Mouse (Mus musculus) hindbrain, embryonic 10.5 days (tissue): ENCODE data around the gene Gabbr1. TPM values are rescaled to one million over a fixed set of nuclear protein-coding genes. Genes with fewer than 3 reads are reported as not detected.
A peak's percentile ranks its signal among the peaks of the same experiment; 100 is the strongest.

Experiments used
- DNase-seq: peaks from one replicate; pipeline ENCODE4 v3.0.0-alpha.2; 2017; ENCODE audit warnings: low spot score
- H3K27ac ChIP-seq: fragments of 300-500 bp; sonication (generic); 2 replicates; pipeline ENCODE4 v1.5.1; 2016; ENCODE audit warnings: mild to moderate bottlenecking, moderate library complexity
- H3K27me3 ChIP-seq: fragments of 300-500 bp; sonication (generic); 2 replicates; pipeline ENCODE4 v1.6.1; 2016; ENCODE audit warnings: mild to moderate bottlenecking; ENCODE audit not compliant: poor library complexity, insufficient read depth, severe bottlenecking
- H3K36me3 ChIP-seq: fragments of 300-500 bp; sonication (generic); 2 replicates; pipeline ENCODE4 v1.6.1; 2016; ENCODE audit warnings: mild to moderate bottlenecking, moderate library complexity
- H3K4me1 ChIP-seq: fragments of 300-500 bp; sonication (generic); replicated peaks from 2 replicates; pipeline ENCODE4 v1.6.1; 2016; ENCODE audit warnings: mild to moderate bottlenecking
- H3K4me3 ChIP-seq: fragments of 300-500 bp; sonication (generic); 2 replicates; pipeline ENCODE4 v1.5.1; 2016; ENCODE audit warnings: mild to moderate bottlenecking, moderate library complexity
- H3K9me3 ChIP-seq: fragments of 300-500 bp; sonication (generic); 2 replicates; pipeline ENCODE4 v1.6.1; 2016; ENCODE audit warnings: mild to moderate bottlenecking, moderate library complexity
- WGBS: fragments of 180-500 bp; shearing (Covaris S2); methylation state at CpG from one replicate; pipeline ENCODE4 v1.1.7; 2016; 5-methylcytosine and 5-hydroxymethylcytosine counted together
- polyA plus RNA-seq: library from polyadenylated mRNA; unstranded; fragments of >200 nt; fragmentation: Nextera tagmentation; extraction: Ambion mirVana; gene quantifications from 2 replicates; pipeline ENCODE4 v1.2.1, GENCODE M21; 2016

Gene Gabbr1
- 10.8 and 17.0 TPM in 2 replicates for polyA plus RNA-seq

DNA sequence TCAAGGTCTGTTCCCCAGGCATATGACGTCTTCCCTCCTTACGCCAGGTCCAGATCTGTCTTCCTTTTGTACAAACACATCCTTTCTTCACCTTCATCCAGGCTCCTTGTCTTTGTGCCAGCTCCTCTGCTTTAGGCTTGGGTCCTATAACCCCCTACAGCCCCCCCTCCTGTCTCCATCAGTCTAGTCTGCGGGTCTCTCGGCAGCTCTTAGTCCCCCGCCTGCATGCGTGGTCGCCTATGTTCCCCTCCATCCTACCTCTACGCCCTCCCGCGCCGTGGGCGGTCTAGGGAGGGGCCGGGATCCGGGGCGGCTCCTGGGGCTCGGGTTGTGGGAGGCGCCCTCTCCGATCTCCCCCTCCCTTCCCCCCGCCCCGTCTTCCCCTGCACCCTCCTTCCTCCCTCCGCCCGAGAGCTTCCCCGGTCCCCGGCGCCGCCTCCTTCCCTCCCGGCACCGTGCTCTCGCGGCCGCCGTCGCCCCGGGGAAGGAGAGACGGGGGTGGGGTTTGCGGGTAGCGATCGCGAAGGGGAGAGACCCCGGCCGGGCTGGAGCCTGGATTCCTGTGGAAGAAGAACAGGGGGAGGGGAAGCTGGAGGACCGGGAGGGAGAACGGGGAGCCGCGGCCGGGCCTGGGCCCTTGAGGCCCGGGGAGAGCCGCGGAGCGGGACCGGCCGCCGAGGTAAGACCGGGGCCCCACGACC, at the start of gene Gabbr1:
Gene Gabbr1, plus strand, starts transcription at position 356 of the 701 bp plus-strand sequence.
- under 1% methylated on average over 40 of the region's 55 CpGs for WGBS
- H3K27me3 ChIP-seq, result peaks cover 34% of the 10 kb centered on the region

DNA sequence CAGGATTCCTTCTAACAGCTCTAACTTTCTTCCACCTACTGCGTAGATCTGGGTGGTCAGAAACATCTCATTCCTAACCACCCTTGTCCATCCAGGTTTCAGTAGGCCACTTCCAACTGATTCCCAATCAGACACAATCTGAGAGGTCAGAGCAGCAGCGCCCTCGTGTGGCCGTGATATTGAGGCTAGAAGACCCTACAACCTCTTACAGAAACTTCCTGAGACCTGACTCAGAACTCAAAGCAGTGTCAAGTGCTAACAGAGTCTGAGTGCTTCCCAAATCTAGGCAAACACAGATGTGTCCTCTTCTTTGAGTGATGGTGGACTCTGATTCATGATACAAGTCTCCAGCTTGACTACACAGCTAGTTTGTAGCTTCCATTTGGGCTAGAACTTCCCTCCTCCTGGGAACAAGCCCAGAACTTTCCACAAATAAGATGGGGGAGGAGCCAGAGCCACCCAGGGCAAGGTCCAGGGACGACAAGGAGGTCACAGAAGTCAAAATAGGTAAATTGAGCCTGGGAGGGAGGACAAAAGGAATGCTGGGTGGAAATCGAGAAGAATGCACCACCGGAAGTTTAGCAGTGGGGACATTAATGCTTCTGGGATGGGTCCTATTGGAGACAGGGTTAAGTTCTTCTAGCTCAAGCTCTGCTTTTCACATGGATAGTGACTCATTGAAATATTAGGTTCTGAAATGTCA, 48.6 kb upstream of the Gabbr1 start:
- no peak overlapping the region for H3K4me3 ChIP-seq
- no peaks in the 10 kb centered on the region for H3K36me3 ChIP-seq
- no peak overlapping the region for H3K27ac ChIP-seq
- 29% methylated on average over 7 of the region's 7 CpGs for WGBS
- no peaks in the 10 kb centered on the region for H3K27me3 ChIP-seq
- peak; percentile 84 for DNase-seq
- no peaks in the 10 kb centered on the region for H3K9me3 ChIP-seq
- 0 out of 2 replicates have a peak, but pooled peaks cover 8% of the 10 kb centered on the region for H3K4me1 ChIP-seq

More for the DNA sequence above, at the start of gene Gabbr1:
- Histone ChIP-seq H3K9me3 (no peaks in the 10 kb centered on the region), H3K27ac (peak within 1 kb of the TSS; percentile 96), H3K4me3 (peak within 1 kb of the TSS; percentile 92), H3K36me3 (no peaks in the 10 kb centered on the region), H3K4me1 (peaks cover 48% of the 10 kb centered on the region)
- DNase-seq, result peak; percentile 83

DNA sequence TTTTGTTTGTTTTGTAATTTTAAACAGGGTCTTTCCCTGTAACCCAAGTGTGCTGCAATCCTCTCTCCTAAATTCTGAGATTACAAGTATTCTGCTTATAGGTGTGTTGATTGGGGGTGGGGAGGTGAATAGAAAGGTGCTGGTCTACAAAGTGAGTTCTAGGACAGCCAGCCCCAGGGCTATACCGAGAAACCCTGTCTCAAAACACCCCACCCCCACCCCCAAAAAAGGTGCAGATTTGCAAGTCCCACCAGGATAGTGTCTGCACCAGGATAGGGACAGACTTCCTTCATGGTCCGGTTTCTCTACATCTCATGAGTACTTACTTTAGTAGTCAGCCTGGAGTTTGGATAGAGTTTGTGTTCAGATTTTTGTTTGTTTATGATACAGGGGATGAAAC, 47.3 kb upstream of the Gabbr1 start:
- H3K27me3 ChIP-seq, result no peaks in the 10 kb centered on the region
- H3K27ac ChIP-seq, result no peak overlapping the region
- no peaks in the 10 kb centered on the region for H3K9me3 ChIP-seq
- H3K4me3 ChIP-seq, result no peak overlapping the region
- H3K36me3 ChIP-seq, result no peaks in the 10 kb centered on the region
- peaks cover 19% of the 10 kb centered on the region; the same call in 1 of the 2 replicates for H3K4me1 ChIP-seq
- WGBS, result 68% methylated on average over 2 of the region's 2 CpGs
- no peak for DNase-seq

DNA sequence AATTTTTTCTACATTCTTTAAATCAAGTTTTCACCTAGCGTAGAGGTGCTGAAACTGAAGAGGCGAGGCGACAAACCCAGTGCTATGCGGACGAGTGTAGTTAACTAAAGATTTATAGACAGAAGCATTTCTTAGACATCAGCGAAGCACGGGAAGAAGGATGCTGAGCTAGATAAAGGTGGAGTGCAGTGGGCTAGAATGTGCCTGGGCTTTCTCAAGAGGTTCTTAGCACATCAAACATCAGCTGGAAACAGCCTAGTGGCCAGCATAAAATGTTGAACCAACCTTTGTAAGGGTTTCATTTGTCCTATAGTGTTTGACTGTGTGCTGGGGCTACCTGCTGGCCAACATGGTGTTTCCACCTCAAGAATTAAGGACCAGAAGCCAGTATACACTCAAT, 44.9 kb upstream of the Gabbr1 start, which contains the start of gene Zfp57:
Gene Zfp57, plus strand, starts transcription at position 301 of the 400 bp plus-strand sequence.
- WGBS, result 97% methylated on average over 7 of the region's 7 CpGs
- Histone ChIP-seq H3K36me3 (peaks cover 18% of the 10 kb centered on the region), H3K4me1 (peaks cover 19% of the 10 kb centered on the region; the same call in 1 of the 2 replicates), H3K27me3 (no peaks in the 10 kb centered on the region), H3K4me3 (peak within 1 kb of the TSS; percentile 80), H3K27ac (peak within 1 kb of the TSS; percentile 98), H3K9me3 (no peaks in the 10 kb centered on the region)
- no peak for DNase-seq

DNA sequence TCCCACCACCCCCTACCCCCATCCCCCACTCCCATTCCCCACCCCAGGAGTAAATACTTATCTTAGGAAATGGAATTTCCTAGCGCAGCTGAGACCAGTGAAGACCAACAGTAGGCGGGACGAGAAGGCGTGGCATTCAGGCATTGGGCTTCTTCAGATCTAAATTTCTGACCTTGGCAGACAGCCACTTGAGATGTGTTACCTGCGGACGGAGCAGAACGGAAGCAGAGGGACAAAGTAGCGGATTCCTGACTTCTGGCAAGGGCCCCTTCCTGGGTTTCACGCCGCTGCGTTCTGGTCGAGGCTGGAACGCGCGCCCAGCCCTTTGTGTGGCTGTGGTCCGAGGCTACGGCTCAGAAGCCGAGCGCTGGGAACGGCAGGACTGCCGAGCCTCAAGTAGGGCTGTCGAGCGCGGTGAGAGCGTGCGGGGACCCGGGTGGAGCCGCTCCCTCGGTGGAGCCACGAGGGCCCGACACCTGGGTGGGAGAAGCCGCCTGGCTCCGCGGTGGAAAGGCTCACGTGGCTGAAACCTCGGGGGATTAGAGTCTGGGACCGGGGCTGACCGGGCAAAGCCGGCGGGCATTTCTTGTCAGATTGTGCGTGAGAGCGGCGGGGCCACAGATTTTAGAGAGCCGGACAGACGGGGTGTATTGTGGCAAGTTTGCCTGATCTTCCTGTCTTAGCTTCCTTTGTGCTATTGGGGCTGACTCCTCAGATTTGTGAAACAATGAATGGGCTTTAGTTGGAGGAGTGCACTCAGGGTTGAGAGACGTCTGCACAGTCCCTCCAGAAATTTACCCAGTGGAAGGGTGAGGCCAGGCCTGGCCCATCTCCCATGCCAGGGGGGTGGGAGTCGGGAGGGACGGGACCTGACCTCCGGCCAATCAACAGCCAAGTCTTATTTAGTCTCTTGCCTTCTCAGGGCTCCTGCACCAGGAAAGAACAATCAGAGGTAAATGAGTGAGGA, 43.1 kb upstream of the Gabbr1 start:
- peaks cover 35% of the 10 kb centered on the region for H3K36me3 ChIP-seq
- H3K27ac ChIP-seq, result peak overlapping the region; percentile 98
- H3K4me1 ChIP-seq, result peaks cover 16% of the 10 kb centered on the region; the same call in 1 of the 2 replicates
- H3K27me3 ChIP-seq, result no peaks in the 10 kb centered on the region
- under 1% methylated on average over 49 of the region's 49 CpGs for WGBS
- peak; percentile 79 for DNase-seq
- H3K9me3 ChIP-seq, result no peaks in the 10 kb centered on the region
- peak overlapping the region; percentile 80 for H3K4me3 ChIP-seq

DNA sequence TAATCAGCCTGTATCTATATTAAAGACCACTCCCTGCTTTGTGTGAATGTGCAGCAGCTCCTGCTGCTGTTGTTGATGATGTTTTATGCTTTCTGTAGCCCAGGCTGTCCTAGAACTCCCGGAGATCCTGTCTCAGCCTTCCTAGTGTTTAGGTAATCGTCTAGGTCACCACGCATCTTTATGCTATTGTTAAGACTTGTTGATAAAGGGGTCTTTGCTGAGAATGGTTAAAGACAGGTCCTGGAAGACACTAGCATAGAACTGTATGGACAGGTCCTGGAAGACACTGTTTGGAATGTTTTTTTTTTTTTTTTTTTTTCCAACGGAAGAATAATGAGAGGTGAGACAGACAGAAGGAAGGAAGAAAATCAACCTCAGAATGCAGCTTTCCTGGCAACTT, 42.4 kb upstream of the Gabbr1 start:
- Histone ChIP-seq H3K4me3 (peak overlapping the region; percentile 80), H3K4me1 (peaks cover 16% of the 10 kb centered on the region; the same call in 1 of the 2 replicates), H3K9me3 (no peaks in the 10 kb centered on the region), H3K36me3 (peaks cover 42% of the 10 kb centered on the region), H3K27me3 (no peaks in the 10 kb centered on the region), H3K27ac (peak overlapping the region; percentile 98)
- WGBS, result 46% methylated on average over 4 of the region's 4 CpGs
- DNase-seq, result no peak

DNA sequence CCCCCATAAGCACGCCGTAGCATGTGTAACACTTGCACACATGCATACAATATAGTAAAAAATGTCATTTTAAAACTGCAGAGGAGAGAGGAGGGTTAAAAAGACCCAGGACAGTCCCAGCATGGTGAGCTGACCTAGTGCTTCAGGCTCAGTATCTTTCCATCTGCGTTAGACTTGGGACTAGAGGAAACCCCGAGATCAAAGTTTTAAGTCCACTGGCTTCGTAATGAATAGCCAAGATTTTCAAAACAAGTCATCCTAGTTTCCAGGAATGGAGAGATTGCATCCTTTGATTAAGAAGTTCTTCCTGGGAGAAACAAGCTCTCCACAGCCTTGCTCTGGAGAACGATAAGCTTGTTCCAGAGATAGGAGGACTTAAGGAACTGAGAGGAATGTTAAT, 37.6 kb upstream of the Gabbr1 start:
- H3K4me3 ChIP-seq, result no peak overlapping the region
- H3K9me3 ChIP-seq, result no peaks in the 10 kb centered on the region
- H3K4me1 ChIP-seq, result peaks cover 3% of the 10 kb centered on the region; the same call in 1 of the 2 replicates
- no peak overlapping the region for H3K27ac ChIP-seq
- no peaks in the 10 kb centered on the region for H3K27me3 ChIP-seq
- WGBS, result 92% methylated on average over 6 of the region's 6 CpGs
- DNase-seq, result no peak
- peaks cover 77% of the 10 kb centered on the region for H3K36me3 ChIP-seq

DNA sequence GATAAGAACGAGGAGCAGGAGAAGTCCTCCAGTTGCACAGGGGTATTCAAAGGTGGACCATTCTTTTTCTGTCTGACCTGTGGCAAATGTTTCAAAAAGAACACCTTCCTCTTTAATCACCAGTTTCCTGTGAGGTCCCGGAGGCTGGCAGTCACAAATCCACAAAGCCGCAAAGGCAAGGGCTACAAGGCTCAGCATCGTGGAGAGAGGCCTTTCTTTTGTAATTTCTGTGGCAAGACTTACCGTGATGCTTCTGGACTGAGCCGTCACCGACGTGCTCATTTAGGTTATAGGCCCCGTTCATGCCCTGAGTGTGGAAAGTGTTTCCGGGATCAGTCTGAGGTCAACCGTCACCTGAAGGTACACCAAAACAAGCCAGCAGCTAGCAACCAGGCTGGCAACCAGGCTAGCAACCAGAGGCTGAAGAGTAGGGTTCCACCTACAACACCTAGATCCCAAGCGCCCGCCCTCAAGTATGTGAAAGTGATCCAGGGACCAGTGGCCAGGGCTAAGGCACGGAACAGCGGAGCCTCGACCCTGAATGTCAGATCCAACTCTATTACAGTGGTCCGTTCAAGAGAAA, 36.2 kb upstream of the Gabbr1 start:
- H3K27me3 ChIP-seq, result no peaks in the 10 kb centered on the region
- H3K36me3 ChIP-seq, result peaks cover 72% of the 10 kb centered on the region
- H3K9me3 ChIP-seq, result no peaks in the 10 kb centered on the region
- no peak overlapping the region for H3K4me3 ChIP-seq
- 94% methylated on average over 17 of the region's 17 CpGs for WGBS
- H3K4me1 ChIP-seq, result no peaks in the 10 kb centered on the region
- DNase-seq, result no peak
- no peak overlapping the region for H3K27ac ChIP-seq

DNA sequence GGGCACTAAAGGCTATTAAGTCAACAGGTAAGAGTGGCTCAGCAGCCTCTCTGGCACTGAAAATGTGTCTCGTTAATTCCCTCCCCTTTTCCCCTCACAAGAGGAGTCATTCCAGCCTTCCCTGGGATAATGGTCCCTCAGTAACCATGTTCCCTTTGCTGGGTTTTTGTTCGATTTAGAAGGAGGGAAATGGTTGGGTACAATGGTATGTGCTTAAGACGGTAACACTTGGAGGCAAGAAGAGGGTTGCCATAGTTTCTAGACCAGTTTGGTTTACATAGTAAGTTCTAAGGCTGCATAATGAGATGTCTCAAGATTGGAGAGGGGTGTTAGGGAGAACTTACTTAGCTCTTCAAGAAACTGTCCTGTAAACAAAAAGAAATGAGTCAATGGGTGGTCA, 34.0 kb upstream of the Gabbr1 start:
- Histone ChIP-seq H3K36me3 (peaks cover 51% of the 10 kb centered on the region), H3K27me3 (no peaks in the 10 kb centered on the region), H3K27ac (no peak overlapping the region), H3K4me3 (no peak overlapping the region), H3K4me1 (no peaks in the 10 kb centered on the region), H3K9me3 (no peaks in the 10 kb centered on the region)
- DNase-seq, result no peak
- 86% methylated on average over 3 of the region's 3 CpGs for WGBS

DNA sequence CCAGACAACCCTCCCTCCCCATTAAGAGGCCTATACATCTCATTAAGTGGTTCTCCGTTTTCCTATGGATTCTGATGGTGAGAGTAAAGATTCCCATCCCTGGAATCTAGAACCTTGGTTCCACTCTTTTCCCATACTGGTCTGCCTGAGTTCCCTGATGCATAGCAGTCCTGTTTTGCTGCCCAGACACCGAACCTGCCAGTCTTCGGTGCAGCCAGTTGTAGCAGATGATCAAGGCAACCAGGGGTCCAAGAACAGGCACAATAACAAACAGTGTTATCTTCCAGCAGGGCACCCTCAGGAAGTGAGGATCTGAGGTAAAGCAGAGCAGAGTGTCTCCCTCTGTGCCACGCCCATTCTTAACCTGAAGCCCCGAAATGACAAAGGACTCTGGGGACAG, 33.6 kb upstream of the Gabbr1 start:
- H3K27ac ChIP-seq, result no peak overlapping the region
- no peak for DNase-seq
- H3K4me3 ChIP-seq, result no peak overlapping the region
- H3K4me1 ChIP-seq, result no peaks in the 10 kb centered on the region
- H3K9me3 ChIP-seq, result no peaks in the 10 kb centered on the region
- no peaks in the 10 kb centered on the region for H3K27me3 ChIP-seq
- peaks cover 47% of the 10 kb centered on the region for H3K36me3 ChIP-seq
- WGBS, result 75% methylated on average over 5 of the region's 5 CpGs

DNA sequence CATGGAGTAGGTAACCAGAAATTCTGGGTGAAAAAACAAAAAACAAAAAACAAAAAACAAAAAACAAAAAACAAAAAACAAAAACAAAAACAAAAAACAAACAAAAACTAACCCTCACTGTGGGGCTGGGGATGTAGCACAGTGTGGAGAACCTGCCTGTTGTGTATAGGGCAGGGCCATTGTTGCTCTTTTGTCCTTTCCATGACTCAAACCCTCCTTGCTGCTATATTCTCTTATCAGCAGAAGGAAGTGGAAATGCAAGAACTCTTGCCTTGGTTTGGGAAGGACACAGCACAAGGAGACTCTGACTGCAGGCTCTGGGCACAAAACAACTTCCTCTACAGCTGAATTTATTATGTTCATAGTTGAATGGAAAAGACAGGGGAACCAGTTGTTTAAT, 29.4 kb upstream of the Gabbr1 start:
- Histone ChIP-seq H3K36me3 (peaks cover 5% of the 10 kb centered on the region), H3K4me3 (no peak overlapping the region), H3K27me3 (no peaks in the 10 kb centered on the region), H3K9me3 (no peaks in the 10 kb centered on the region), H3K4me1 (no peaks in the 10 kb centered on the region; the same call in 1 of the 2 replicates), H3K27ac (no peak overlapping the region)
- no peak for DNase-seq

DNA sequence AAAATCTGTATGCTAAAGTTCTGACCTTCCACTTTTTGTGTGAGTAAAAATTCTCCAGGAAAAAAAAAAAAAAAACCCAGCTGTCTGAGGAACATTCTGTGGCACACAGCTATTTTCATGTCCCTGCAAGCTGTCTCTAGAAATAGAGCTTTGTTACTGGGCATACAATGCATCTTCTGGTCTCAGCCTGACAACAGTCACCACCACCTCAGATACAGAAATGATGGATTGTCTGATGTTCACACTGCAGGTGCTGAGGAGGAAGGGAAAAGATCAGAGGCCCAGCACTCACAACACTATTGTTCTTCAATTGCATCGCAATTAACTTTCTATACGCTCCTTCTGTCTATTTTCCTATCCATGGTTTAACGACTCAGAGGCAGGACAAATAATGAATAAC, 27.4 kb upstream of the Gabbr1 start:
- Histone ChIP-seq H3K27me3 (no peaks in the 10 kb centered on the region), H3K36me3 (no peaks in the 10 kb centered on the region), H3K4me1 (no peaks in the 10 kb centered on the region; the same call in 1 of the 2 replicates), H3K27ac (no peak overlapping the region), H3K4me3 (no peak overlapping the region), H3K9me3 (no peaks in the 10 kb centered on the region)
- DNase-seq, result no peak
- 81% methylated on average over 3 of the region's 3 CpGs for WGBS
